Mouse (Mus musculus) embryonic facial prominence, embryonic 10.5 days (tissue): ENCODE data around the gene Depp1. TPM values are rescaled to one million over a fixed set of nuclear protein-coding genes. Genes with fewer than 3 reads are reported as not detected.

Experiments
- DNase-seq: peaks from one replicate; pipeline ENCODE4 v3.0.0-alpha.2; 2017; ENCODE audit warnings: low spot score
- H3K27ac ChIP-seq: fragments of 300-500 bp; sonication (generic); replicated peaks from 2 replicates; pipeline ENCODE4 v1.5.1; 2016; ENCODE audit warnings: mild to moderate bottlenecking
- H3K27me3 ChIP-seq: fragments of 300-500 bp; sonication (generic); replicated peaks from 2 replicates; pipeline ENCODE4 v1.6.1; 2016; ENCODE audit warnings: low read depth, mild to moderate bottlenecking; ENCODE audit not compliant: poor library complexity, severe bottlenecking
- H3K36me3 ChIP-seq: fragments of 300-500 bp; sonication (generic); replicated peaks from 2 replicates; pipeline ENCODE4 v1.6.1; 2016; ENCODE audit warnings: mild to moderate bottlenecking, moderate library complexity
- H3K4me1 ChIP-seq: fragments of 300-500 bp; sonication (generic); 2 replicates; pipeline ENCODE4 v1.6.1; 2016
- H3K4me3 ChIP-seq: fragments of 300-500 bp; sonication (generic); 2 replicates; pipeline ENCODE4 v1.5.1; 2016; ENCODE audit warnings: mild to moderate bottlenecking, moderate library complexity
- H3K9me3 ChIP-seq: fragments of 300-500 bp; sonication (generic); 2 replicates; pipeline ENCODE4 v1.6.1; 2016; ENCODE audit warnings: mild to moderate bottlenecking
- WGBS: fragments of 180-500 bp; shearing (Covaris S2); methylation state at CpG from one replicate; pipeline ENCODE4 v1.1.7; 2016; 5-methylcytosine and 5-hydroxymethylcytosine counted together
- polyA plus RNA-seq: library from polyadenylated mRNA; unstranded; fragments of >200 nt; fragmentation: Nextera tagmentation; extraction: Ambion mirVana; gene quantifications from 2 replicates; pipeline ENCODE4 v1.2.1, GENCODE M21; 2016

The Depp1 gene
- polyA plus RNA-seq, 1 experiment from 2014 or later: 16.5 TPM

DNA sequence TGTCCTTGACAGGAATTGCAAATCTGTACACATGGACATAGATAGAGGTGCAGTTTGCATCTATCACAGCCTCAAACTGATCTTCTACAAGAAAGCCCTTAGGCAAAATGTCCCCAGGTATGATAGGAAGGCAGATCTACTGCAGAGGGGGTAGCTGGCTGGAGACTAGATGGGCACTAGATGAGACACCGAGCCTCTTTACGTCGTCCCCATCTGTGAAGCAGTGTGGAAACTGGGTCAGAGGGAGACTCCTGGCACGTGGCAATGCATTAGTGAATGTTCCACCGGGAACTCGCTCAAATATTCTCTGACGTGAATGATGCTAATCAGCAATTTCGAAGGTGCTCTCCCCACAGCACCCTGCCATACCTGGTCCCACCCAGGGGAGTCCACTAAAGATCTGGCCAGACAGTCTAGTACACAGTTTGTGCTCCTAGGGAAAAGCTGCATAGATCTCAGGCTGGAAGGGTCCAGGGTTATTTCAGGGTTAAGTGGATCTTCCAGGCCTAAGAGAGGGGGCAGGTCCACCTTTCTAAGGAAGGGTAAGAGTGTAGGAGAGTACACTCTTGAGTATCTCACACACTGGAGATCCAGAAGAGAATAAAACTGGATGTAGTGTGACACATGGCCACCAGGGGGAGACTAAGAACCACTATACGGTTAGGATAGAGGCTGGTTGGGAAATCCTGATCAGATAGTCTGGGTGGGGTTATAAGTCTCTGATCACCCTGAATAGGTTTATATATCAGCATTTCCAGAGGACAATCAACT, 3.5 kb downstream of the Depp1 start:
- 64% methylated on average over 9 of the region's 9 CpGs for WGBS
- Histone ChIP-seq H3K4me3 (no peak overlapping the region), H3K9me3 (no peaks in the 10 kb centered on the region; the same call in 1 of the 2 replicates), H3K36me3 (peaks cover 5% of the 10 kb centered on the region; the same call in 1 of the 2 replicates), H3K4me1 (peaks cover 28% of the 10 kb centered on the region), H3K27ac (no peak overlapping the region), H3K27me3 (no peaks in the 10 kb centered on the region)
- peak; percentile 72 for DNase-seq

DNA sequence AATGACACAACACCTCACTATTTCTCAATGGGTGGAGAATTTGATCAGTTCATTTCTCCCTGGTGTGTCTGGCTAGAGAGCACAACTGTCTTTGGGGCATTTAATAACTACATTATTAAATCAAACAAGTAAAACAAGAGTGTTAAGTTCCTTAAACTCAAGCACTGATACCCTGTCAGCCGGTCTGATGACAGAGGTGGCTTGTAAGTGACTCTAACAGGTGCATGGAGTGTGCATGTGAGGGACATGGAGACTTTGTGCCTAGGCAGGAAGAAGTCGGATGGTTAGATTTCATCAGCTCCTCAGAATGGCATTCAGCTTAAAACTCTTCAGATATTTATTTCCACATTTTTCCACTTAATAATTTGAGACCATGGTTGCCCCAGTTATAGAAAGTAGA, 13.0 kb downstream of the Depp1 start:
- H3K4me3 ChIP-seq: no peak overlapping the region
- H3K9me3 ChIP-seq: no peaks in the 10 kb centered on the region
- 88% methylated on average over 2 of the region's 2 CpGs for WGBS
- peaks cover 19% of the 10 kb centered on the region for H3K4me1 ChIP-seq
- H3K27me3 ChIP-seq: no peaks in the 10 kb centered on the region; the same call in 1 of the 2 replicates
- no peaks in the 10 kb centered on the region for H3K36me3 ChIP-seq
- no peak for DNase-seq
- H3K27ac ChIP-seq: no peak overlapping the region

DNA sequence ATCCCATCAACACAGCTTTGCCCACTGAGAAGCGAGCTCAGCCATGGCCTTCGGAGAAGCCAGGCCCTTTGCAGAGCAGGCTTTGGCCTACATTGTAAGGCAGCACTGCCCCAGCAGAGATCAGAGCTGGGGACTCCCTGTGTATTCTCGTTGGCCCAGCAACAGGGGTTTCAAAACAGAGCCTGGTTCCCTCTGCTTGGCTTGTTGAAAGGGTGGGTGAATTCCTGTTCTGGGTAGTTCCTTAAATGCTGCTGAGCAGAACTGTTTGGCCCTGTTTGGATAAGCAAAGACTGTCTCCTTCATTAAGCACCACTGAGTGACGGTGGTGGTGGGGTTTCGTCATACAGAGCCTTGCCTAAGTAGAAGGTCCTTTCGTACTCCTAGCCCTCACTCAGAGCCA, 13.6 kb downstream of the Depp1 start:
- WGBS: 78% methylated on average over 6 of the region's 6 CpGs
- no peak for DNase-seq
- Histone ChIP-seq H3K9me3 (no peaks in the 10 kb centered on the region), H3K27ac (no peak overlapping the region), H3K4me3 (no peak overlapping the region), H3K36me3 (no peaks in the 10 kb centered on the region), H3K4me1 (peaks cover 20% of the 10 kb centered on the region), H3K27me3 (no peaks in the 10 kb centered on the region; the same call in 1 of the 2 replicates)

DNA sequence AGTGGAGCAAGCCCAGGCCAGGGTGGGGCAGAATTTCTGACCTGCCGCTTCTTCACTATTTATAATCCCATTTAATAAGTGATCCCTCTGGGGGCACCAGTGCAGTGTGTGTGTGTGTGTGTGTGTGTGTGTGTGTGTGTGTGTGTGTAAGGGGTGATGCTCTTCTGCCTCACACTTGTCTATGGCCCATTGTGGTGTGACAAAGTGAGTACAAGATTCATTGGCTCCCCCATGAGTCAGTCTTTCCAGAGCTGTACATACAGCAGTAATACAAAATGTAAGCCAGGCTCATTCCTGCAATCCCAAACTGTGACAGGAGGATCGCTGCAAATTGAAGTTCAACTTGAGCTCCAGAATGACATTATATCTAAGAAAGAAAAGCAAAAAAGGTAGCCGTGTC, 14.4 kb downstream of the Depp1 start:
- H3K27ac ChIP-seq: no peak overlapping the region
- DNase-seq: no peak
- 85% methylated on average over 3 of the region's 3 CpGs for WGBS
- no peak overlapping the region for H3K4me3 ChIP-seq
- H3K36me3 ChIP-seq: no peaks in the 10 kb centered on the region
- H3K9me3 ChIP-seq: no peaks in the 10 kb centered on the region
- H3K4me1 ChIP-seq: peaks cover 28% of the 10 kb centered on the region
- H3K27me3 ChIP-seq: peaks cover 2% of the 10 kb centered on the region

DNA sequence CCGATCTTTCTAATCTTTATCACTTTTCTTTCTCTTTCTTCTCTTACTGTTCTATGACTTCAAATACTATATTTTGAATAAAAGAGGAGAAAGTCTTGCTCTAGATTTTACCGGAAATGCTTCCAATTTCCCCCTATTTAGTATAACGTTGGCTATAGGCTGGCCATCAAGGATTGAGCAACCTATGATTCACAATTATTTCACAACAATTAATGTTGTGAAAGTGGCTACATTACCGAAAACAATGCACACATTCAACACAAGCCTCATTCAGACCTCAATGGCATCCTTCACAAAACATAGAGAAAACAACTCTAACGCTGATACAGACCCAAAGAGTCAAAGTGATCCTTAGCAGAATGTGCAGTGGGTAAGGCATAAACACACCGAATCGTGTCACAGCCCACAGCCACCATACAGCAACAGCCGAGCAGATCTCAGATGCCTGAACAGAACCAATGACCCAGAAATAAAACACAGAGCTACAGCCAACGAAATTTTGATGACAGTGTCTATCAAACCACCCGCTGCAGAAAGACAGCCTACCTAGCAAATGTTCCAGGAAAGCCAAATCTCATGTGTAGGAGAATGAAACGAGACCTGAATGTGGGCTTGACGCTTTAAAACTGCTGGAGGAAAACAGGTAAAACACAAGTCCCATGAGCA, 15.8 kb downstream of the Depp1 start:
- H3K4me3 ChIP-seq: no peak overlapping the region
- 86% methylated on average over 12 of the region's 12 CpGs for WGBS
- H3K27ac ChIP-seq: no peak overlapping the region
- peaks cover 14% of the 10 kb centered on the region for H3K27me3 ChIP-seq
- DNase-seq: no peak
- peaks cover 42% of the 10 kb centered on the region for H3K4me1 ChIP-seq
- no peaks in the 10 kb centered on the region for H3K9me3 ChIP-seq
- no peaks in the 10 kb centered on the region for H3K36me3 ChIP-seq

DNA sequence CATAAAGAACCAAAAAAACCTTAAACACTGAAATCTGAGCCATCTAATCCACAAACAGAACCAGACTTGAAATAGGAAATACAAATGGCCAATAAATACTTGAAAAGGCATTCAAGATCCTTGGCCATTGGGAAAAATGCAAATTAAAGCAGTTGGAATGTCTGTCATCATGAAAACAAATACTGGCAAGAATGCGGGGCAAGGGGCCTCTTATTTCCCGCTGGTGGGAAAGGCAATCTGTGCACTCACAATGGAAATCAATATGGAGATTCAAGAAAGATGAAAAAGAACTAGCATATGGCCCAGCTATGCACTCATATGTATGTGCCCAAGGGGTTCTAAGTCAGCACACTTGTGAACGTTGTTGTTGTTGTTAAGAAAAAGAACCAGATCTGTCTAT, 16.5 kb downstream of the Depp1 start:
- peaks cover 48% of the 10 kb centered on the region for H3K4me1 ChIP-seq
- peaks cover 21% of the 10 kb centered on the region for H3K27me3 ChIP-seq
- WGBS: 60% methylated on average over 3 of the region's 3 CpGs
- no peak overlapping the region for H3K4me3 ChIP-seq
- no peak for DNase-seq
- H3K36me3 ChIP-seq: no peaks in the 10 kb centered on the region
- no peaks in the 10 kb centered on the region for H3K9me3 ChIP-seq
- no peak overlapping the region for H3K27ac ChIP-seq

DNA sequence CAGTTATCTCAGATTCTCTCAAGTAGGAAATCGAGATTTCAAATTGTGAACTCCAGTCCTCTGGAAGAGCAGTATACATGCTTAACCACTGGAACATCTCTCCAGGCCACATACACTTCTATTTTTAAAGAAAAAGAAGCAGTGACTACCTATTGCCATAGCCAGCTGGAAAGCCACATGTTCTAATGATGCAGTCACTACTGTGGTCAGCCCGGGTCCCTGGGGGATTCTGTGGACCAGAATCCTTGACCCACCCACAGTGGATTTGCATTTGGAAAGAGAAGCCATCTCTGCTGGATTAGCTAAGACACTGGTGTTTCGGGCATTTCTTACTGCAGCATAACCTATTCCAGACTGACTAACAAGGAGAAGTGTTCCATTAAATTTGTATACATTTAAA, 17.0 kb downstream of the Depp1 start:
- H3K4me1 ChIP-seq: peaks cover 53% of the 10 kb centered on the region
- H3K27ac ChIP-seq: no peak overlapping the region
- H3K36me3 ChIP-seq: no peaks in the 10 kb centered on the region
- no peaks in the 10 kb centered on the region for H3K9me3 ChIP-seq
- no peak for DNase-seq
- peaks cover 26% of the 10 kb centered on the region for H3K27me3 ChIP-seq
- WGBS: 80% methylated on average over 3 of the region's 3 CpGs
- H3K4me3 ChIP-seq: no peak overlapping the region

DNA sequence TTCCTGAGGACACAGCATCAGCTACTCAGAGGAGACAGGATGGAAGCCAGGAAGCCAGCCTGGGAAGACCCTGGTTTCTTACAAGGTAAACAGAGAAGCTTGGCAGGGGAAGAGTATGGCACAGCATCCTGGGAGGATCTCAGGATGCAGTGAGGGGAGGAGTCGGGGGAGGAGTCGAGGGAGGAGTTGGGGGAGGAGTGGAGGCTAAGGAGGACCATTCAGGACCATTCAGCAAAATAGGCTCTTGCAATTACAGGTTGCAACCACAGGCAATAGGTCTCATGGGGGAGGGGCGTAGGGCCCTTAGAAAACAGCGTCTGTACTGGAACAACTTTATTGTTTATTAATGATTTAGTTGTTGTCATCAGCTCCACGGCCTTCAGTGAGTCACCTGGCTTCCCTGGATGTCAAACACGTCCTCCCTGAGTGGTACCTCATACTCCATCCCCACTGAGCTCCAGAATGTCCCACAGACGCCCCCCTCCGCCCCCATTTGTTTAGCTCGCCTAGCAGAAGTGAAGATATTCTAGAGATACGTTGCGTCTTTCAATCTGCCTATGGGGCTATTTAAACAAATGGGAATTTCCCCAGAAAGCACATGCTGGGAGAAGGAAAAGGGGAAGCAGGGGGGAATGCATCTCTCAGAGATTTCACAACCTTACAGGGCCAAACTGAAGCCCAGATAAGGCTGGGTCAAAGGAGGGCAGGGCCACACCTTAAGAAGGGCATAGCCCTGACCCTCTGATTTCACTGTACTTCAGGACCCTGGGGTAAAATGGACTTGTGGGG, 18.5 kb downstream of the Depp1 start:
- no peak overlapping the region for H3K27ac ChIP-seq
- no peaks in the 10 kb centered on the region for H3K36me3 ChIP-seq
- H3K27me3 ChIP-seq: peaks cover 32% of the 10 kb centered on the region
- peak; percentile 38 for DNase-seq
- H3K4me1 ChIP-seq: peaks cover 68% of the 10 kb centered on the region
- no peak overlapping the region for H3K4me3 ChIP-seq
- 50% methylated on average over 11 of the region's 11 CpGs for WGBS
- no peaks in the 10 kb centered on the region for H3K9me3 ChIP-seq

DNA sequence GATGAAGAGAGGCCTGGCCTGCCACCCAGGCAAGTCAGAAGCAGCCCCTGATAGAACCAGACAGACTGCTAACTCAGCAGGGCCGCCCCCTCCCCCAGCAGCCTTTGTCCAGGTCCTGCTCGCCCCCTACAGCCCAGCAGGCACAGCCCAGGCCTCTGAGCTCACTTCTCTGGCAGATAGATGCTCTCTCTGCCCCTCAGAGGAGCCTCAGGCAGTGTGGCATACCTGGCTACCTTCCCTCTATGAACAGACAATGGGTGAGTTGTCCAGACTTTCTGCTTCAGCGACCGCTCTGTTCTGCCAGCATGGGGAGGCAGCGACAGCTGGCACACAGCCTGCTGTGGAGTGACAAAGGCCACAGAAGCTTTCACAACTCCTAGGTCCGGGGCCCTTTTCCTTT, 19.7 kb downstream of the Depp1 start:
- no peaks in the 10 kb centered on the region for H3K36me3 ChIP-seq
- H3K27ac ChIP-seq: peak overlapping the region; percentile 68
- DNase-seq: peak; percentile 41
- peaks cover 39% of the 10 kb centered on the region for H3K27me3 ChIP-seq
- H3K4me3 ChIP-seq: peak overlapping the region; percentile 19
- H3K4me1 ChIP-seq: peaks cover 77% of the 10 kb centered on the region
- WGBS: 24% methylated on average over 6 of the region's 6 CpGs
- H3K9me3 ChIP-seq: no peaks in the 10 kb centered on the region

DNA sequence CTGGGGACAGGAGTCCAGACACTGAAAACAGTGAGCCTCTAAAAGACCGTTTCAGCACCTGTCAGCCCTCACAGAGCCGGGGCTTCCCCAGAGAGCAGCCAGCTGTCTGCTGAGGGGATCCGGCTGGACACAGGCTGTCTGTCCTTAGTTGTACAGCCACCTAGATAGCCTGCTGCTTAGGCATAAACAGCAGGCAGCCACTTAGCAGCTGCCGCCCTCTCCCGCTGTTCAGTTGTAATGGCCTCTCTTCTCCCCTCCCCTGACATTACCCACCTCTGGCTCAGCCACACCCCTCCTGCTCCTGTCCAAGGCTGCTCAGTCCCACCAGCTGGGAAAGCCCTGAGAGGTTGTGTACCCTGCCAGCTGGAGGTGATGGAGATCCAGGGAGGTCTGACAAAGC, 20.6 kb downstream of the Depp1 start:
- Histone ChIP-seq H3K27me3 (peaks cover 40% of the 10 kb centered on the region), H3K9me3 (no peaks in the 10 kb centered on the region), H3K27ac (peak overlapping the region; percentile 68), H3K4me3 (peak overlapping the region; percentile 19; the same call in 1 of the 2 replicates), H3K36me3 (no peaks in the 10 kb centered on the region), H3K4me1 (peaks cover 78% of the 10 kb centered on the region)
- DNase-seq: peak; percentile 45
- WGBS: 7% methylated on average over 5 of the region's 5 CpGs

DNA sequence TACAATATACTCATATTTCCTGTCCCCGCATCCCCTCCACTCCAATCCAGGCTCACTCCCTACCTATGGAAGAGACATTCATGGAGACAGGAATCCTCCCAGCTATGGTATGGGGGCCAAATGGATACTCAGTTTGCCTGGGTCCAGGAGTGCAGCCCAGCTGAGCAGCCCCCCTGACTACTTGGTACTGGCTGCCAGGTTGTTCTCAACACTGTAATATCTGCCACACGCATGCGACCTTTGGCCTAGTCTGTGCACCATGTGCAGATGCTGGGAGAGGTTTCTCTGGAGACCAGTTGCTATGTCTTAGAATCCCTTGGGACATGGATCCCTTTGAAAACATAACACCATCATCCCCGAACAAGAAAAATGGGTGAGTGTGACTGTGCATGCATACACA, 21.4 kb downstream of the Depp1 start:
- Histone ChIP-seq H3K36me3 (no peaks in the 10 kb centered on the region), H3K27ac (no peak overlapping the region; the same call in 1 of the 2 replicates), H3K9me3 (no peaks in the 10 kb centered on the region), H3K27me3 (peaks cover 40% of the 10 kb centered on the region), H3K4me3 (peak overlapping the region; percentile 72; the same call in 1 of the 2 replicates), H3K4me1 (peaks cover 77% of the 10 kb centered on the region)
- 83% methylated on average over 4 of the region's 4 CpGs for WGBS
- DNase-seq: no peak

DNA sequence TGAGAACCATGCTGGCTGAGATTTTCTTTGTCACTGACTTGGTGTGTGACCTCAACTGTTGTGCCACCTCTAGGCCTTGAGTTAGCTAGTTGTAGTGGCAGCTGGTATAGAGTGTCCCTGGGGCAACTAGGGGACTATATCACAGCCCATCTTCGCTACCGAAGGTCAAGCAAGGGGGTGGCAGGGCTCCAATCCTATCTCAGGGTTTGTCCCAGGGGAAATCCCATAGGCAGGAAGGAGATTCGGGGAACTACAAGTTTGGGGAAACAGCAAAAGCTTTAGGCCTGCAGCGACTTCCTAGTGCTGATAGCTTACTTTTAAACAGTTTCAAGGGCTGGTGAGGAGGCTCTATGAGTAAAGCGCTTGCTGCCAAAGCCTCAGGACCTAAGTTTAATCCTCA, 21.9 kb downstream of the Depp1 start:
- peaks cover 77% of the 10 kb centered on the region for H3K4me1 ChIP-seq
- H3K27me3 ChIP-seq: peaks cover 40% of the 10 kb centered on the region
- H3K27ac ChIP-seq: 0 out of 2 replicates have a peak overlapping the region, but pooled peaks have one; percentile 7
- 66% methylated on average over 5 of the region's 5 CpGs for WGBS
- peak overlapping the region; percentile 72; the same call in 1 of the 2 replicates for H3K4me3 ChIP-seq
- H3K9me3 ChIP-seq: no peaks in the 10 kb centered on the region
- no peak for DNase-seq
- H3K36me3 ChIP-seq: no peaks in the 10 kb centered on the region
